Mouse (Mus musculus): ENCODE measurements around the gene Ppp1r12a.

- no peak for TF ChIP-seq GATA1 (IDR thresholded peaks at IDR 0.05; ENCODE audit: borderline replicate concordance, low read length)
- TF ChIP-seq FLI1 (IDR thresholded peaks at IDR 0.05; ENCODE audit: low read length): no peak
Measured at GRCm38 (mm10) chr10:108140742-108141141, 21.3 kb upstream of the Ppp1r12a start.
